Mouse (Mus musculus): ENCODE measurements around the gene Abca12.

GRCm38 (mm10) chr1:71338548-71339340 is 76.0 kb downstream of the Abca12 start:
- TF ChIP-seq CTCF (IDR thresholded peaks at IDR 0.05; ENCODE audit: low read depth) (no peak), EP300 (IDR thresholded peaks at IDR 0.05; ENCODE audit: low read depth) (no peak)

Data from liver, embryonic 14.5 days (tissue).